Mouse (Mus musculus): ENCODE data around the gene Nxnl1. TPM values are rescaled to one million over a fixed set of nuclear protein-coding genes. Genes with fewer than 3 reads are reported as not detected.

Nxnl1 gene
- polyA plus RNA-seq, 1 experiment = not detected

DNA sequence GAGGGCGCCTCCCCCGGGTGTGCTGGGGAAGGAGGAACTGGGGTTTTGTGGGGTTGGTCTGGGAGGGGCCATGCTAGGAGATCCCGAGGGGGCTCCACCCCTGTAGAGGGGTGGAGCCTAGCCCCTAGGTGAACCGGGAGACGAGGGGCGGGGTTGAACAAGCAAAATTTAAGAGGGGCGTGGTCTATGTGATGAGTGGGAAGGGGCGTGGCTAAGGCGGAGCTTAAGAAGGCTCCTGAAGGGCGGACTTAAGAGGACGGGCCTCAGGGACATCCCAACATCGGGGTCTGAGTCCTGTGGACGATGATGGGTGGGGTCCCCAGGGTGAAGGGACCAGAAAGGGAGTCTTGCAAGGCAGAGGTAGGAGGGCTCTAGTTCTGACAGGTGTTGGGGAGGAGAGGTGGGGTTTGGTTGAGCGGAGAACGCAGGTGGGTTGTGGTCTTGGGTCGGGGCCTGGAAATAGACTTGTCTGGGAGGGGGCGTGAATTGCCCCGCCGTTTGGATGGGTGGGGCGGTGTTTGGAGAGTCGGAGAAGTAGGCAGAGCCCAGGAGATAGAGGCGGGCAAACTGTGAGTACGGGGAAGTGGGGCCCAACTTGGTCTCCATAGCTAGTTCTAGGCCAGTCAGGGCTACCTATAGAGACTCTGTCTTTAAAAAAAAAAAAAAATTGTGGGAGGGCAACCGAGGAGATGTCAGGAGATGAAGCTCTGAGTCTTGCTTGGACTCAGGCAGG, 7.3 kb downstream of the Nxnl1 start:
- TF ChIP-seq CTCF (IDR thresholded peaks at IDR 0.05; ENCODE audit: control insufficient read depth, insufficient read depth, low read length) = no peak
- 0 out of 2 replicates have a peak, but pooled peaks have one; percentile 39 for TF ChIP-seq POLR2A (IDR thresholded peaks at IDR 0.05; ENCODE audit: borderline replicate concordance, control insufficient read depth, low read depth, low read length)
- Histone ChIP-seq H3K27ac (ENCODE audit: control insufficient read depth, insufficient read depth, low read depth, low read length, poor library complexity) (no peak overlapping the region; the same call in 1 of the 2 replicates), H3K4me3 (replicated peaks; ENCODE audit: control insufficient read depth, low read depth, low read length) (no peak overlapping the region), H3K4me1 (ENCODE audit: control insufficient read depth, insufficient read depth, low read length) (no peaks in the 10 kb centered on the region)
- WGBS = 4% methylated on average over 24 of the region's 24 CpGs

- TF ChIP-seq CTCF (IDR thresholded peaks at IDR 0.05; ENCODE audit: control insufficient read depth, insufficient read depth, low read length) (peak; percentile 17; the same call in 1 of the 2 replicates), POLR2A (IDR thresholded peaks at IDR 0.05; ENCODE audit: borderline replicate concordance, control insufficient read depth, low read depth, low read length) (no peak; the same call in 1 of the 2 replicates)
- 5% methylated on average over 70 of the region's 70 CpGs for WGBS
- Histone ChIP-seq H3K4me3 (replicated peaks; ENCODE audit: control insufficient read depth, low read depth, low read length) (peak within 1 kb of the TSS; percentile 52), H3K4me1 (ENCODE audit: control insufficient read depth, insufficient read depth, low read length) (no peaks in the 10 kb centered on the region), H3K27ac (ENCODE audit: control insufficient read depth, insufficient read depth, low read depth, low read length, poor library complexity) (peak within 1 kb of the TSS; percentile 46)
Measured at GRCm38 (mm10) chr8:71558071-71558957, 8.1 kb downstream of the Nxnl1 start, which contains the start of gene Tmem221. Tmem221 (minus strand) TSS chr8:71558871.

- no peaks in the 10 kb centered on the region for H3K4me1 ChIP-seq (ENCODE audit: control insufficient read depth, insufficient read depth, low read length)
- no peak for TF ChIP-seq POLR2A (IDR thresholded peaks at IDR 0.05; ENCODE audit: borderline replicate concordance, control insufficient read depth, low read depth, low read length)
- TF ChIP-seq CTCF (IDR thresholded peaks at IDR 0.05; ENCODE audit: control insufficient read depth, insufficient read depth, low read length) = no peak
- H3K4me3 ChIP-seq (replicated peaks; ENCODE audit: control insufficient read depth, low read depth, low read length) = no peak overlapping the region
- no peak overlapping the region for H3K27ac ChIP-seq (ENCODE audit: control insufficient read depth, insufficient read depth, low read depth, low read length, poor library complexity)
- 90% methylated on average over 2 of the region's 2 CpGs for WGBS
Measured at GRCm38 (mm10) chr8:71554644-71555043, 11.8 kb downstream of the Nxnl1 start.

- 67% methylated on average over 6 of the region's 6 CpGs for WGBS
- H3K27ac ChIP-seq (ENCODE audit: control insufficient read depth, insufficient read depth, low read depth, low read length, poor library complexity) = no peak overlapping the region
- H3K4me1 ChIP-seq (ENCODE audit: control insufficient read depth, insufficient read depth, low read length) = no peaks in the 10 kb centered on the region
- H3K4me3 ChIP-seq (replicated peaks; ENCODE audit: control insufficient read depth, low read depth, low read length) = no peak overlapping the region
- TF ChIP-seq CTCF (IDR thresholded peaks at IDR 0.05; ENCODE audit: control insufficient read depth, insufficient read depth, low read length) = no peak
- no peak for TF ChIP-seq POLR2A (IDR thresholded peaks at IDR 0.05; ENCODE audit: borderline replicate concordance, control insufficient read depth, low read depth, low read length)
Measured at GRCm38 (mm10) chr8:71554001-71554400, 12.4 kb downstream of the Nxnl1 start.

DNA sequence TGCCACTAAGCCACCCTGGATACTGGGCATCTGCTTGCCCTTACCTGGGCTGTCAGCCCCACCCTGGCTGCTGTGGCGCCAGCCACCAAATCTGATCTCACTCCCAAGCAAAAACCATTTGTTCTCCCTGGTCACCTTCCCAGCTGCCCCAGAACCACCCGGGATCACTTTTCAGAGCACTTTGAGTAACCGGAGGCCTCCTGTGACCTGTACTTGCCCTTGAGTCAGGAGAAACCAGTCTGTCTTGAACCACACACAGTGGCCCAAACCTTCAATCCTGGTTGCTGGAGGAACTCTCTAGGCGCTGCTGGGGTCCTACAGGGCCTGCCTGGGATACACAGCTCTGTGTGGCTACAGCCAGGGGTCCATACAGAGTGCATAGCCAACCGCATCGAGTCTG, 13.6 kb downstream of the Nxnl1 start:
- Histone ChIP-seq H3K27ac (ENCODE audit: control insufficient read depth, insufficient read depth, low read depth, low read length, poor library complexity) (no peak overlapping the region), H3K4me1 (ENCODE audit: control insufficient read depth, insufficient read depth, low read length) (no peaks in the 10 kb centered on the region), H3K4me3 (replicated peaks; ENCODE audit: control insufficient read depth, low read depth, low read length) (no peak overlapping the region)
- TF ChIP-seq CTCF (IDR thresholded peaks at IDR 0.05; ENCODE audit: control insufficient read depth, insufficient read depth, low read length) (no peak), POLR2A (IDR thresholded peaks at IDR 0.05; ENCODE audit: borderline replicate concordance, control insufficient read depth, low read depth, low read length) (no peak)
- 76% methylated on average over 6 of the region's 6 CpGs for WGBS

DNA sequence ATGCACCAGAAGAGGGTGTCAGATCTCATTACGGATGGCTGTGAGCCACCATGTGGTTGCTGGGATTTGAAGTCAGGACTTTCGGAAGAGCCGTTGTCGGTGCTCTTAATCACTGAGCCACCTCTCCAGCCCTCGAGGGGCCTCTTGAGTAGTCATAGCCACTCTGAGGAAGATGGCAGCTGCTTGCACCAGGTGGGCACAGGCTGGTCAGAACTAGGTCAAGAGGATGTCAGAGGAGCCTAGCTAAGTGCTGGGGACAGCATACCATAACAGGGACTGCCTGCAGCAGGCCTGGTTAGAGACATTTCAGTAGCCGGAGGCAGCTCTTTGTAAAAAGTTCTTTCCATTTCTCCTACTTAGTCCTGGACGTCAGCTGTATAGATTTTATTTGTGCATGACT, 15.6 kb downstream of the Nxnl1 start:
- H3K4me3 ChIP-seq (replicated peaks; ENCODE audit: control insufficient read depth, low read depth, low read length) = no peak overlapping the region
- no peaks in the 10 kb centered on the region for H3K4me1 ChIP-seq (ENCODE audit: control insufficient read depth, insufficient read depth, low read length)
- H3K27ac ChIP-seq (ENCODE audit: control insufficient read depth, insufficient read depth, low read depth, low read length, poor library complexity) = no peak overlapping the region
- 74% methylated on average over 7 of the region's 7 CpGs for WGBS
- TF ChIP-seq POLR2A (IDR thresholded peaks at IDR 0.05; ENCODE audit: borderline replicate concordance, control insufficient read depth, low read depth, low read length) (no peak), CTCF (IDR thresholded peaks at IDR 0.05; ENCODE audit: control insufficient read depth, insufficient read depth, low read length) (no peak)

- 83% methylated on average over 7 of the region's 7 CpGs for whole genome bisulfite sequencing
- no peak for TF ChIP-seq CTCF (IDR thresholded peaks at IDR 0.05; ENCODE audit: control insufficient read depth, insufficient read depth, low read length)
- no peak for TF ChIP-seq POLR2A (IDR thresholded peaks at IDR 0.05; ENCODE audit: borderline replicate concordance, control insufficient read depth, low read depth, low read length)
- Histone ChIP-seq H3K27ac (ENCODE audit: control insufficient read depth, insufficient read depth, low read depth, low read length, poor library complexity) (no peak overlapping the region), H3K4me1 (ENCODE audit: control insufficient read depth, insufficient read depth, low read length) (no peaks in the 10 kb centered on the region; the same call in 1 of the 2 replicates), H3K4me3 (replicated peaks; ENCODE audit: control insufficient read depth, low read depth, low read length) (no peak overlapping the region)
Measured at GRCm38 (mm10) chr8:71547590-71547989, 18.8 kb downstream of the Nxnl1 start.

DNA sequence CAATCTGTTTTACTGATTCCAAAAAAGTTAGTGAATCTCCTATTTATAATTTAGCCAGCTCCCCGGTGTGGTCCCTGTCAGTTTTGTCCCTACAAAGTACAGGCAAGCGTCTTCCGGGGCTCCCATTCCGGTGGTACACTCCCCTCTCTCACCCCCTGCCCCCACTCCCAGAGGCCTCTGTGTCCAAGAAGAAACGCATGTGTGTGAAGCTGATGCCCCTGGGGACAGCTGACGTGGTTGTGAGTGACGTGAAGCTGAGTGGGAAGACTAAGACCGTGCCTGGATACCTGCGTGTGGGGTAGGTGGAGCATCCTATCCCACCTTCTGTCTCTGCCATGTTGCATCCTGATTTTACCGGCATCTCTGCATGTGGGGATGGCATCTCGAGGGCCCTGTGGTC, 21.3 kb downstream of the Nxnl1 start:
- WGBS = 86% methylated on average over 11 of the region's 11 CpGs
- TF ChIP-seq CTCF (IDR thresholded peaks at IDR 0.05; ENCODE audit: control insufficient read depth, insufficient read depth, low read length) (no peak), POLR2A (IDR thresholded peaks at IDR 0.05; ENCODE audit: borderline replicate concordance, control insufficient read depth, low read depth, low read length) (no peak)
- Histone ChIP-seq H3K4me1 (ENCODE audit: control insufficient read depth, insufficient read depth, low read length) (no peaks in the 10 kb centered on the region; the same call in 1 of the 2 replicates), H3K27ac (ENCODE audit: control insufficient read depth, insufficient read depth, low read depth, low read length, poor library complexity) (no peak overlapping the region), H3K4me3 (replicated peaks; ENCODE audit: control insufficient read depth, low read depth, low read length) (no peak overlapping the region)

Data from bone marrow, adult 2 months (tissue).